Mouse (Mus musculus): ENCODE measurements around the gene Gm28539. TPM values are rescaled to one million over a fixed set of nuclear protein-coding genes. Genes with fewer than 3 reads are reported as not detected.
"Not testable (repeated sequence)": the region's sequence is repeated elsewhere in the genome, so short reads cannot be mapped to it uniquely, and the experiment has no call there.

Gene Gm28539
- total RNA-seq, 2 experiments from 2014 or later = 2.4 TPM; not detected in 1

DNA sequence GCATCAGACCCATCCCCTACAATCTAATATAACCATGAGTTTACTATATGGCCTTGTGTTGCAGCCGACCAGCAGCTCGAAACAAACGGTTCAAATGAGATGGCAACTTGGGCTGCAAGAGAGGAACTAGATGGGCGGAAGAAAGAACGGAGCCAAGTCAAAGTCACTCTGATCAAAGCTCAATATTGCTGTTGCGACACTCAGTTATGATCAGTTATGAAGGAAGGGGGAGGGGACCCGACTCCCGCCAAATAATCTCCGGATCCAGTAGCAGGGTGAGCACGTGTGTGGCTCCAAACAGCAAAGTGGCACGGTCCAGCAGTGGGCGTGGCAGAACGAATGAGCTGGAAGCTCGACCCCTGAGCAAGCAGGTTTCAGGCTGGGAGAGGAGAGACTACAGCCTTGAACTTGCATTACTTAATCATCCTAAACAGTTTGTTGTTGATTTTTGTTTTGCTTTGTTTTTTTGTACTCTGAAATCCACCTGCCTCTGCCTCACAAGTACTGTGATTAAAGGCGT, 10.0 kb downstream of the Gm28539 start:
- DNase-seq = no peak
- intact Hi-C loops (cut with DNase I) = no loop called here

DNA sequence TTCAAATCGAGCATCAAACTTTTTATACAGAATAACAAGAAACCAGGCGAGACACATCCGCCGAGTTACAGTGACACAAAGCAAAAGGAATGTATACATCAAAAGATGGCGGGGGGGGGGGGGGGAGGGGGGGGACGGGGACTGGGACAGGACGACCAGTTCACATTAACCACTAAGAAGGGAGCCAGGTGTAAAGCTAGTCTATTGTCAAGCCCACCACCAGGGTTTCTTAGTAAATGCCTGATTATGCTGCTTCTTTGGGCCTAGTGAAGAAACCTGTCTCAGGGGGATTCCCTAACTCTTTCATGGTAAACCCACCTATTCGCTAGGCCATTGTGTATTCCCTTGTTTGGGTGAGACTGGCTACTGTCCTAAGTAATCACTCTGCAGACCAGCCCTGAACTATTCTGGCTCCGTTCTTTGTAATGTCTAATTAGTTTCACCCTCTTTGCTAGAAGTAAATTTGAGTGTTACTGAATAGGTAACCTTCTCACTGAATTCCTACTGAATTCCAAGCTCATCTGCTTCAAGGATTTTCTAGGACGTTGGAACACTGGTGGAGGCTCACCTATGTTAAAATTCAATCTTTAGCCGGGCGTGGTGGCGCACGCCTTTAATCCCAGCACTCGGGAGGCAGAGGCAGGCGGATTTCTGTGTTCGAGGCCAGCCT, 13.3 kb downstream of the Gm28539 start:
- DNase-seq; intact Hi-C loops (cut with DNase I): not testable (repeated sequence)

DNA sequence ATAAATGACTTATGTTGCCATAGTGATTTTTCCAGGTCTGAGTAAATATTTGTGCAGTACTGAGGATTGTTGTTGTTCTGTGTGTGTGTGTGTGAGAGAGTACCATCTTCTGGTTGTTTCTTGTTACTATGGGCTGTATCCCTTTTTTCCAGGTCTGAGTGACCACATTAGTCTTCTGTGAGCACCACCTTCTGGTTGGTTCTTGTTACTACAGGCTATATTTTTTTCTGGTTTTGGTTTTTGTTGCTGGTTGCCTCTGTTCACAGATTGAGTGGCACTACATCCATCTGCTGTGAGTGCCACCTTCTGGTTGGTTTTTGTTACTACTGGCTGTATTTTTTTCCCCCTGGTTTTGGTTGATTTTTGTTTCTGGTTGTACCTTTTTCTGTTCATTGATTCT, 22.2 kb downstream of the Gm28539 start:
- intact Hi-C loops (cut with DNase I) = loop anchor here (2.0 to 5.0 kb wide), 2 partner anchors 162 to 231 kb away; partner anchors contain the start of genes Gm49601 and Sept5
- peak in 1 of 2 experiments; percentile 7 for DNase-seq

DNA sequence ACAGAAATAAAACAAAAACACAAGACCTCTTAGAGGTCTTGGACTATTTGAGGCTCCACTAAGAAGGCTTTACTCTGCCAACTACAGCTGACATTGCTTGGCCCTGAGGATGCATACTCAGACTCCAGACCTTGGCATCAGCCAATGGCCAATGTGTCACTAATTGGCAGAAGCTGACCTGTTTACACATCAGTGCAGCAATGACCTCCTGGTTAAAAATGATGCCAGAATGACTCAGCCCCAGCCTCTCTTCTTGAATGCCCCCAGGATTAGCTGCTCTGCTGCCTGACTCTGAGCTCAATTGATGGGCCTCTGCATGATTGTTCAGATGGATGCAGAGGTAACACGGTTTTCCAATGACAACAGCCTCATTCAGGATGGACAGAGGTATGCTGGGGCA, 23.8 kb downstream of the Gm28539 start:
- DNase-seq = peak; percentile 32 to 46
- intact Hi-C loops (cut with DNase I) = no loop called here

DNA sequence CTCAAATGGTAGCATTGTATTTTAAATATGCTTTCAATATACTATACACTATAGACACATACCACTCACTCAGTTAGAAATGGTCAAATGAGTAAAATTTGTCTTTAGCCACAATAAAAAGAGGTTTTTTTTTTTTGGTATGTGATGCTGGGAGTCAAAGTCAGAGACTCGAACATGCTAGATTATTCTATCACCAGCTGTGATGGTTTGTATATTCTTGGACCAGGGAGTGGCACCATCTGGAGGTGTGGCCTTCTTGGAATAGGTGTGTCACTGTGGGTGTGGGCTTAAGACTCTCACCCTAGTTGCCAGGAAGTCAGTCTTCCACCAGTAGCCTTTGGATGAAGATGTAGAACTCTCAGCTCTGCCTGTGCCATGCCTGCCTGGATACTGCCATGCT, 34.1 kb downstream of the Gm28539 start:
- DNase-seq = not testable (repeated sequence)
- intact Hi-C loops (cut with DNase I) = loop anchor here (10.0 kb wide), 1 partner anchor 526 kb away; the partner anchor contains the start of genes Arvcf and Tango2

DNA sequence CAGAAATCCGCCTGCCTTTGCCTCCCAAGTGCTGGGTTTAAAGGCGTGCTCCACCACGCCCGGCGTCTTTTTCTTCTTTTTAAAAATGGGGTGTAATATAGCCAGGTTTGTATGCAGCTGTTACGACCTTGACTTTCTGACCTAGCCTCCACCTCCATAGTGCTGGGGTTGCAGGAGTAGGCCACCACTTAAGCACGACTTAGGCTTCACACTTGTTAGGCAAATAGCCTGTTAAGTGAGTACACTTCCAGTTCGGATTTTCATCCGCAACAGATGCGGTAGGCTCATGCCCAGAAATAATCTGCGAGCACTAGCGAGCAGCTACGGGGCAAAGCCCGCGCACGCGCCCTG, 39.7 kb downstream of the Gm28539 start:
- DNase-seq = peak in 1 of 2 experiments; percentile 5
- intact Hi-C loops (cut with DNase I) = loop anchor here (10.0 kb wide), 1 partner anchor 531 kb away; the partner anchor contains the start of genes Arvcf and Tango2

DNA sequence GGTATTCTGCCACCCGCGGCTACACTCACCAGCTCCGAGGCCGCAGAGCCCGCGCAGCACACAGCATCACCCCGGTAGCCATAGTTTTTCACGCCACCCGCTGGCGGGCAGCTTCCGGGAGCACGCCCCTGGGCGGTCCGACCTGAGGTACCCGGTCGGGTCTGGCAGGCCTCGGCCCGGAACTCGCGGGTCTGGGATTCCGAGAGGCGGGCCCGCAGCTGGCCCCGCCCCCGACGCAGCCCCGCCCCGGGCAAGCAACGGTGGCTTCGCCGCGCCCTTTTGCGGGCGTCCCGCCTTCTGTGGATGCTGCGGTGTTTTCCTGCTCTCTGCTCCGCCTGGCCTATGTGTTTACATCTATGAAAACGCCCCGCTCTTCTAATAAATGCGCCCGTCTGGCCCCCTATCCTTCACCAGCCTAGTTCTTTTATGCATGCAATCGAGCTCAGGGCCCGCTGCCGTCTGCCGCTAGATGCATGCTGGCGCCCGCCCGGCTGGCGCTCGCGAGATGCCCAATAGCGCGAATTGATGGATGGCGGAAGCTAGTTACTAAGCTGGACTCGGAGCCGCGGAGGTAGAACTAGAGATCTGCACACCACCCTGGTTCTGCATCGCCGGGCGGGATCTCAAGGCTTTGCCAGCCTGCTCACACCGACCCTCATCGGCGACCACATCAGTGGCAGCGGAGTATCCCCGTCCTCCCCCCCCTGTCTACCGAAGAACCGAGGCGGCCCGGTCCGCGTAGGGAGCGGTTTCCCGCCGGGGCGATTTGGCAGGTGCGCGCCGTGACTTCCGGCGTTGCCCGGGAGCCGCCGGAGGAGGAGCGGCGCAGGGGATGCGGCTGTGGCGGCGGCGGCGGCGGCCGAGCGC, 40.3 kb downstream of the Gm28539 start, which contains the start of the genes Mrpl40 and Hira:
Mrpl40 (minus strand) TSS at position 421 of the 867 bp plus-strand sequence.
Hira (plus strand) TSS at position 596 of the 867 bp plus-strand sequence.
- intact Hi-C loops (cut with DNase I) = loop anchor here (10.0 kb wide), 1 partner anchor 532 kb away; the partner anchor contains the start of genes Arvcf and Tango2
- peak; percentile 92 to 95 for DNase-seq

DNA sequence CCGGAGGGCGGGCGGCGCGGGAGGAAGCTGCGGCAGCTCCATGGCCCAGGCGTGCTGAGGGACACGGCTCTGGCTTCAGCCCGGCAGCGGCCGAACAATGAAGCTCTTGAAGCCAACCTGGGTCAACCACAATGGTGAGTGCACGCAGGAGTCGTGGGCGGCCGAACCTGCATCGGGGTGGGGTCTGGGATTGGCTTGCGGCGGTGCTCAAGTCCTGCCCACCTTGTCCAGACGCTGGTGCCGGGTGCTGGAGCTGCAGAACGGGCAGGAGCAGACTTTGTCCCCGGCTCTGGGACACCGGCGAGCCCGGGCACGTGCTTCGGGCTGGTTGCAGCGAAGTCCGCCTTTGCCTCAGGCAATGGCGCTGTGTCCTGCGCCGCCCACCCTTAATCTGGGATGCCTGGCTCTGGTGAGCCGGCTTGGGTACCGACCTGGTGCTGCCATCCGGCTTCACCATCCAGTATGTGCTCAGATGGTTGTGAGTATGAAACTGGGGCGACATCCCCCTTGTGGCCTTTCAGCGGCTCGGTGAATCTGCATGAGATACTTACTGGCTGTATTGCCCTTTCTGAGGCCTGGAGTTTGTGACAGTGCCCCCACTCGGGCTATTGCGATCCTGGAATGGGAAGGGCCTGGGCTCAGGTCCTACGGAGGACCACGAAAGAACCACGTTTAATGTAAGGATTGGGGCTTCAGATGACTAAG, 41.2 kb downstream of the Gm28539 start:
- intact Hi-C loops (cut with DNase I) = loop anchor here (2.0 to 10.0 kb wide), 2 partner anchors 41 to 533 kb away; partner anchors contain the start of genes 2510002D24Rik, Arvcf, Gm28539 and Tango2

DNA sequence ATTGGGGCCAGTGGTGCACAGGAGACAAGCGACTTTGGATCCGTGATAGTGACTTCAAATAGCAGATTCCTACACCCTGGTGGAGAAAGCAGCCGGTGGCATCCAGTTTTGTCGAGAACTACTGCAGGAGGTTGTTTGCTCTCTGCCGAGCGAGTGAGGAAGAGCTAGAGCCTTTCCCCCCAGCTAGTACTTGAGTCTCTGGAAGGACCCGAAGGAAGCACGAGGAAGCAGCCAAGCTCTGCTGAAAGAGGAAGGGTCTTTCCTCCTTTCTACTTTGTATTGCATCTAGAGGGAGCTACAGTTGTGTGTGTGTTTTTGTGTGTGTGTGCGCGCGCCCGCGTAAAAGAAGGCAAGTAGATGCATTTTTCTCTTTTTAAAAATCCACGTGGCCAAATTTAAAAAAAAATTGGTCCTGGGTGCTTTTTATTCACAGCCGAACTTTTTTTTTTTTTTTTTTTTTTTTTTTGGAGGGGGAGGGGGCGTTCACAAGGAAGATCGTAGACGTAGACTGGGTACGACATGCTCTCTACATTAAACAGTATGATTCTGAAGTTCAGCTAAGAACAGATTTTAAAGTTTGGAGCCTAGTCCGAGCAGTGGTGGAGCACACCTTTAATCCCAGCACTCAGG, 41.8 kb downstream of the Gm28539 start:
- DNase-seq = no peak
- intact Hi-C loops (cut with DNase I) = loop anchor here (2.0 to 10.0 kb wide), 2 partner anchors 41 to 533 kb away; partner anchors contain the start of genes 2510002D24Rik, Arvcf, Gm28539 and Tango2

More for the DNA sequence above, 41.2 kb downstream of the Gm28539 start:
- DNase-seq = peak in 1 of 2 experiments; percentile 21

DNA sequence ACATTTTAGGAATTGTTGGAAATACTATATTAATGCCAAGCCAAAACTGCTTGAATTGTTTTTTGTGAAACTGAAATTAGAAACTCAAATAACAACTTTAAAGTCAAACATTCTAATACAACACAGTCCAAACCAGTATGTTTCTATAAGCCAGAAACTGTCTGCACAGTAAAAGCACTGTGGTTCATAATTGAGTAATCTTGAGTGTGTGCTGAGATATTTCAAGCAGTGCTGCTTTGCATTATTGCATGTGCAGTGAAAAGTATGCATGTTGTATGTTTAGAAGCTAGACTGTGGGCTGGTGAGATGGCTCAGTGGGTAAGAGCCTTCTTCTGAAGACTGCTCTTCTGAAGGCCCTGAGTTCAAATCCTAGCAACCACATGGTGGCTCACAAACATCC, 47.7 kb downstream of the Gm28539 start:
- DNase-seq = no peak
- intact Hi-C loops (cut with DNase I) = no loop called here

DNA sequence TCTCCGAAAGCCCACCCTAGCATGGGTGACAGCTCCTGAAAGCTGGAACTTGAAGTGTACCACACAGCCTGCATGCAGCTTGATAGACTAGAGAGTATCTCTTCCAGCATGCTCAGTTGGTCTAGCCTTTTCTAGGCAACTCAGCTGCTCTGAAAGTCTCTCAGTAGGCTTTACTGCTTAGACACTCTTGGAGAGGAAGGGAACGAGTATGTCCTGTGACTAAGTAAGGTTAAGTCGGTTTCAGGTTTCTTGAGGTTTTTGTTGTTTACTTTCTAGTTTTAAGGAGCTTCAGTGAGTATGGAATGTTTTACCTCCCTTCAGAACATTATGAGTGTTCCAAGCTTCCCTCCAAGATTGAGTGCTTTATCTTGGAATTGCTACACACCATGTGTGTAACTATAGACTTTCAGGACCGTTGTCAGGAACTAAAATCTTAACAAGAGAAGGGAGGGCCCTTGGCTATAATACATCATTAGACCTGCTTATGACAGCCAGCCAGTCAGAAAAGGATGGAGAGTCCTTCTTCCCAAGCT, 57.5 kb downstream of the Gm28539 start:
- no peak for DNase-seq
- intact Hi-C loops (cut with DNase I) = no loop called here

DNA sequence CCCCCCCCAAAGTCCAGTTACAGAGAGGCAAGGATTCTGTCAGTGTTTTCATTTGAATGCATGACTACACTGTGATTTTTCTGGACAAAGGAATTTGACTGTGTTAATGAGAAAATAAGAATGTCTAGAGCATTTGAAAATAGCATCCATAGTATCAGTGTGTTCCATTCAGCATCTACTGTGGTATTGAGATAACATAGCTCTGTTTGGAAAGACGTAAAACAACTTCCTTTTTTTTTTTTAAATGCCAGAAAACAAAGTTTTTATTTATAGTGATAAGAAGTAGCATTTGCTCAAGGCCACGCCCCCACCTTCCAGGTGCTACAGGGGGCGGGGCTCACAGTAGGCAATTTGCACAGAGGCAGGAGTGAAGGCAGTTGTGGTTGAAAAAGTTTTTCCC, 58.9 kb downstream of the Gm28539 start:
- DNase-seq = no peak
- intact Hi-C loops (cut with DNase I) = no loop called here

DNA sequence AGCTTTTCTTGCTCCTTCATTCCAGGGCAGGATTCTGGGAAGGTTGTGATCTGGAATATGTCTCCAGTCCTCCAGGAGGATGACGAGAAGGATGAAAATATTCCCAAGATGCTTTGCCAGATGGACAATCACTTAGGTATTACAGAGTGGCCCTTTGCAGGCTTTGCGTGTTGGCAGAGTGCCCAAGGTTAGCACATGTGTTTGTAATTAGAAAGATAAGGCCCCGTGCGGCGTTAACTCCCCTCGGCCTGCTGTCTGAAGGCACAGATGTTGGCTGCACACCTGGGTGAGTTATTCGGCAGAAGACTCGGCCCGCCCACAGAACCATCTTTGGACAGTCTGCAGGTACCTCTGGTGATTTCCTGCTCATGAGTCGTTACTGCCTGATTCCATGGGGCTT, 60.0 kb downstream of the Gm28539 start:
- intact Hi-C loops (cut with DNase I) = no loop called here
- DNase-seq = peak; percentile 27 to 42

DNA sequence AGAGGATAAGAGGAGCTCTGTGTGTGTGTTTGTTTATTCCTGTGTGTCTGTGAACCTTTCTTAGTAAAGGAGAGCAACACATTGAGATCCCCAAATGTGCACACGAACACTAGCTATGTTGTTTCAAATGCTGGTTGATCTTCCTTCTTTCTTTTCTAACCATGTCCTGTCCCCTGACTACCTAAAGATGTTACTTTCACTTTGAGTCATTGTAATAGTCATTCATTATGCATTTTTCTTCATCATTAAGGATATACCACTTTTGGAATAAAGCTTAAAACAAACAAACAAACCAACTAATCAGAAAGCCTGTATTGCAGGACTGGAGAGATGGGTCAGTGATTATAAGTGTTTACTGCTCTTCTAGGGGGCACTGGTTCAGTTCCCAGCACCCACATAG, 69.3 kb downstream of the Gm28539 start:
- no peak for DNase-seq
- intact Hi-C loops (cut with DNase I) = no loop called here

DNA sequence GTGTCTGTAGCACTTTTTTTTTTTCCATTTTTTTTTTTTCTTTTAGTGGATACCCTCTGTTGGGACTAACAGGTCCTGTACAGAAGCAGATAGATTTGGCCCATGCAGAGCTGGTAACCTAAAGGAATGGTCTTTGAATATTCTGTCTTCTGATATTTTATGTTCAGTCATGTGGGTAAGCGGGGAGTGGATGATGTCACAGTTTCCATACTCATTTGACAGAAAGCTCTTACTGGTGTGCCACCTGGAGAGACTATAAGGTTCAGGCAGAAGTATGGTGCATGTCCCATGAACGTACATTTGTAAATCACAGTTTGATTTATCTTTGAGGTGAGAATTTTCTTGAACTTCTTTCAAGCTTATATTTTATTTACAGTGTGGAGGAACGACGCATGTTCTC, 79.7 kb downstream of the Gm28539 start:
- no peak for DNase-seq
- intact Hi-C loops (cut with DNase I) = no loop called here

DNA sequence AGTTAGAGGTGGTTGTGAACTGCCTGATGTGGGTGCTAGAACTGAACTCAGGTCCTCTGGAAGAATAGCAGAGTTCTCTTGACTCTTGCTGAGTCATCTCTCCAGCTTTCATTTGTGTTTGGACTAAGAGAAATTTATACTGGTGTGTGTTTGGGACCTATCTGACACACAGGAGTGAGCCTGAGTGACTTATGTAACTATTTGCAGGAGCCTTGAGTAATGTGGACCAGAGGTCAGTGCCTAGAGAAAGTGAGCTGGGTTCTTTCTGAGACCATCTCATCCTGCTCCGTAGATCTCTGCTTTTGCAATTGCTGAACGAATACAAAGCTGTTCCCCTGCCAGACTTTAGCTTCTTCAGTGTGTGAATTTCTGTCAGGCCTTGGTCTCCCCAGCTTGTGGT, 85.4 kb downstream of the Gm28539 start:
- no peak for DNase-seq
- intact Hi-C loops (cut with DNase I) = no loop called here

DNA sequence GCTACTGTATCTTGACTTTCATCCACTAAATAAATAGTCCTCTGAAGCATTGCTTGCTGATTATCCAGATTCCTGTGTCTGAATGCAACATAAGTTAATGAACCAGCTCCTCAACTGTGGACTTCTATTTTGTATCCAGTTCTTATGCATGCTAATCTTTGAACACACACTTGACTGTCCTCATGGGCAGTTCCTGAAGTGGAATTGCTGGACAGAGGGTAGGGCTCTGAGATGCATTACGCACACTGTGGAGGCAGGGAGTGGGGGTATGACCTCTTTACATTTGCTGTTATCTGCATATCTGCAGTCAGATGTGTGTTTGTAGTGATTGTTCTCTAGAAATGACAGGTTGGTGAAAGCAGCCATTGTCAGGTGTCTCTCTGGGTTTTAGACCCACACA, 91.6 kb downstream of the Gm28539 start:
- DNase-seq = no peak
- intact Hi-C loops (cut with DNase I) = no loop called here

DNA sequence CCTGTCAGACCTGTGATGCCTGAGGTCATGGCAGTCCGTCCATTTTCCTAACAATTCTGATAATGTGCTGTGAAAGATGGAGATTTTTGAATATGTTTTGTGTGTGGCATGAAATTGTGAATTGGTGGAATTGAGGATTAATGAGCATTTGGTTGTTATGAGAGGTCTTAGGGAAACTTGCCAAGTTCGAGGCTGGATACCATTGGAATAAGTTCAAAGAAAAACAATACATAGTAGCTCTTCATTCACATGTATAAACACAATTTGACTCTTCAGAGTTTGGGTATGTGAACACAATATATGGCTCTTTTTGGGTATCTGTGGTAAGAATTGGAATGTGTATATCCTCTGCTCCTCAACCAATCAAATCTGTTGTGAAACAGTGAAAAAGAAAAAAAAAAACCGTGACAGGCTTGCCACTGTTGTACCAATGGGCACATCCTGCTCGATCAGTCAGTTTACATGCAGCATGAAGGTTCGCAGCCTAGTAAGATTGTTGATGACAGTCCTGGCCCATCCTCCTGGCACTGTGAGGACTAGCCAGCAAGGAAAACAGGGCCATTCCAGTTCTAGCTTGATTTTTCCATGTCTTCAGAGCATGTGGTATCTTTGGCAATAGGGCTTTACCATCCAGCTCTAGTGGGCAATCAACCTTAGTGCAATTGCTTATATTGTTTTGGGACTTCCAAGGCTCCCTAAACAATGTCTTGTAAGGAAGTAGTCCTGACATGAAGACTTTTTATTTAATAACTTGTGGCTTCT, 102.1 kb downstream of the Gm28539 start:
- intact Hi-C loops (cut with DNase I) = no loop called here
- DNase-seq = no peak

DNA sequence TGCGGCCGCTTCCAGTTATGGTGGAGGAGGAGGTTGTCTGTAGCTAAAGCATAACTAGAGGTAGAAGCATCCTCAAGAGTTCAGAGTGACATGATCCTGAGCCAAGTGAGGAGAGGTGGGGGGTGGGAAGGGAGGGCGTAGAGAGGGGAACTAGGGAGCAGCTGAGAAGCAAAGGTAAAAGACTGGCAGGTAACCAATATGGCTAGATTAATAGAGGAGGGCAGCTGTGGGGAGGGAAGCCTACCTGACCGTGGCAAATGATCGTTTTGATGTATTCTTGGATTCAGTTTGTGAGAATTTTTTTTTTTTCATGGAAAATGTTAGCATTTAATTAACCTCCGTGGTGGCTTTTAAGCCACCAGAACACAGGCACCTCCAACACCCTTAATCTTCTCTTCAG, 107.5 kb downstream of the Gm28539 start:
- intact Hi-C loops (cut with DNase I) = no loop called here
- DNase-seq = no peak
